Mouse (Mus musculus): ENCODE data around the gene Arf1.

DNA sequence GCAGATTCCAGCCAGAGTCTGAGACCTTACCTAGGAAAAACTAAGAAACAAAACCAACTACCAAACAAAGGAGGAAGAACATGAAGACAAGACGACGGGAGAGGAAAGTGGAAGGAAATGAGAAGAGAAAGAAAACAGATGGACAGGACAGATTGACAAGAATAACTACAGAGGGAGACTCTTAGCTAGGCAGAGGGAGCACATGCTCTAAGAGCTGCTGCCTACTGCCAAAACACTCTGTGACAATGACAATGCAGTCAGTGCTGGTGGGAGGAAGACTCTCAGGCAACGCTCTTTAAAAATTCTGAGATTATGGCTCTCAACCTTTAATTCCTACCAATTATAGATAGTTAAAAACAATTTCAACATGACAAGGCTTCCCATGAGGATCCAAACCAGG lies 11.1 kb downstream of the Arf1 start:
- TF ChIP-seq POLR2A (IDR thresholded peaks at IDR 0.05; ENCODE audit: insufficient read depth, low read length) (no peak), CTCF (IDR thresholded peaks at IDR 0.05; ENCODE audit: low read depth, low read length) (no peak), EP300 (IDR thresholded peaks at IDR 0.05; ENCODE audit: insufficient read depth, low read depth, low read length) (no peak)

Data from ES-Bruce4 (cell line).